ENCODE assay signal across 12 mouse cellular contexts in genomic region chr14:64591091-64591976, GRCm38 (mm10).
DNase-seq lines count a peak whose midpoint lies in the region; ATAC-seq and TF ChIP-seq lines count a peak whose summit lies in the region.
"Had no signal": no experiment of that assay in that cellular context is flagged by ENCODE, and none has a peak within 500 bp of the region (broad histone marks: within the 10 kb centered on the region; RNA-seq: fewer than 3 reads in every experiment).

No protein-coding gene starts in this region.

- no peak overlapping the region for H3K9ac ChIP-seq in kidney, postnatal 0 days (ENCODE audit: low read depth, low read length)
- H3K9ac ChIP-seq in kidney, embryonic 15.5 days = no peak overlapping the region
- H3K9ac ChIP-seq in hindbrain, embryonic 12.5 days = peak overlapping the region; percentile 97
- H3K9ac ChIP-seq in midbrain, postnatal 0 days (replicated peaks; ENCODE audit: low read length, poor library complexity, severe bottlenecking) = peak overlapping the region; percentile 99

- H3K4me2 ChIP-seq in kidney, postnatal 0 days (ENCODE audit: low read length) = no peak overlapping the region
- H3K4me2 ChIP-seq in kidney, embryonic 15.5 days = no peak overlapping the region
- peak overlapping the region; percentile 64 for H3K4me2 ChIP-seq in hindbrain, embryonic 12.5 days (replicated peaks)
- H3K4me2 ChIP-seq in midbrain, postnatal 0 days (ENCODE audit: low read depth, low read length, poor library complexity, severe bottlenecking) = peak overlapping the region; percentile 95

- H3K9me3 ChIP-seq in kidney, postnatal 0 days (replicated peaks; ENCODE audit: low read length) = no peaks in the 10 kb centered on the region
- no peaks in the 10 kb centered on the region for H3K9me3 ChIP-seq in kidney, embryonic 15.5 days (replicated peaks)
- no peaks in the 10 kb centered on the region for H3K9me3 ChIP-seq in hindbrain, embryonic 12.5 days (replicated peaks)
- H3K9me3 ChIP-seq in midbrain, postnatal 0 days (ENCODE audit: low read length) = no peaks in the 10 kb centered on the region

- H3K4me1 ChIP-seq in kidney, postnatal 0 days (replicated peaks; ENCODE audit: insufficient read depth, low read length) = peaks cover 21% of the 10 kb centered on the region
- H3K4me1 ChIP-seq in kidney, embryonic 15.5 days = peaks cover 47% of the 10 kb centered on the region
- peaks cover 51% of the 10 kb centered on the region for H3K4me1 ChIP-seq in hindbrain, embryonic 12.5 days
- peaks cover 6% of the 10 kb centered on the region; the same call in 1 of the 2 replicates for H3K4me1 ChIP-seq in midbrain, postnatal 0 days (ENCODE audit: insufficient read depth, low read length)

- H3K27ac ChIP-seq in kidney, postnatal 0 days = no peak overlapping the region
- no peak overlapping the region for H3K27ac ChIP-seq in kidney, embryonic 15.5 days
- H3K27ac ChIP-seq in hindbrain, embryonic 12.5 days = peak overlapping the region; percentile 99
- peak overlapping the region; percentile 100 for H3K27ac ChIP-seq in midbrain, postnatal 0 days (ENCODE audit: low read depth, low read length)

- 0 out of 2 replicates have a peak overlapping the region, but pooled peaks have one; percentile 16 for H3K4me3 ChIP-seq in kidney, postnatal 0 days (replicated peaks; ENCODE audit: low read depth, low read length)
- no peak overlapping the region for H3K4me3 ChIP-seq in kidney, embryonic 15.5 days (replicated peaks)
- H3K4me3 ChIP-seq in hindbrain, embryonic 12.5 days = peak overlapping the region; percentile 71
- peak overlapping the region; percentile 67 for H3K4me3 ChIP-seq in midbrain, postnatal 0 days (ENCODE audit: low read depth, low read length)

- no peak for DNase-seq in kidney, postnatal 0 days (ENCODE audit: low spot score)
- DNase-seq in cerebellum, postnatal 25 days = peak; percentile 67 to 70
- DNase-seq in midbrain, postnatal 0 days (ENCODE audit: low spot score) = peak; percentile 60
- DNase-seq in urinary bladder, postnatal 25 days (ENCODE audit: low spot score) = no peak
- no peak for DNase-seq in gastrocnemius, postnatal 4 days (ENCODE audit: low spot score in 2 of 2)
- DNase-seq in testis, postnatal 10 days (ENCODE audit: low spot score) = no peak
- DNase-seq: adrenal gland, adult 2 months; layer of hippocampus, adult 9-11 months; thymus, adult 2 months had no signal

- H3K36me3 ChIP-seq in kidney, postnatal 0 days (ENCODE audit: insufficient read depth, low read length) = no peaks in the 10 kb centered on the region
- H3K36me3 ChIP-seq in kidney, embryonic 15.5 days = no peaks in the 10 kb centered on the region
- H3K36me3 ChIP-seq in hindbrain, embryonic 12.5 days = peaks cover 15% of the 10 kb centered on the region
- H3K36me3 ChIP-seq in midbrain, postnatal 0 days (ENCODE audit: insufficient read depth, low read length) = peaks cover 8% of the 10 kb centered on the region; the same call in 1 of the 2 replicates

- ATAC-seq in kidney, postnatal 0 days (replicated peaks; ENCODE audit: low FRiP score, low read depth) = no peak
- no peak for ATAC-seq in kidney, embryonic 15.5 days (replicated peaks; ENCODE audit: low FRiP score)
- no peak for ATAC-seq in hindbrain, embryonic 12.5 days (ENCODE audit: low FRiP score)
- no peak for ATAC-seq in midbrain, postnatal 0 days (ENCODE audit: low FRiP score)
- ATAC-seq: lung, postnatal 0 days had no signal

- 9% methylated on average over 14 of the region's 14 CpGs for WGBS in kidney, postnatal 0 days
- 11% methylated on average over 14 of the region's 14 CpGs for WGBS in kidney, embryonic 15.5 days
- 6% methylated on average over 14 of the region's 14 CpGs for WGBS in hindbrain, embryonic 12.5 days
- 4% methylated on average over 14 of the region's 14 CpGs for WGBS in midbrain, postnatal 0 days

- H3K27me3 ChIP-seq in kidney, postnatal 0 days (ENCODE audit: insufficient read depth, low read length) = peaks cover 46% of the 10 kb centered on the region
- peaks cover 83% of the 10 kb centered on the region for H3K27me3 ChIP-seq in kidney, embryonic 15.5 days
- peaks cover 39% of the 10 kb centered on the region for H3K27me3 ChIP-seq in hindbrain, embryonic 12.5 days
- no peaks in the 10 kb centered on the region for H3K27me3 ChIP-seq in midbrain, postnatal 0 days (ENCODE audit: insufficient read depth, low read length)

- TF ChIP-seq CTCF in kidney, postnatal 0 days (IDR thresholded peaks at IDR 0.05; ENCODE audit: low read depth) = no peak
- no peak for TF ChIP-seq CTCF in midbrain, postnatal 0 days (IDR thresholded peaks at IDR 0.05)

Comparison
In these comparisons a context has a peak if more than half of its experiments do, and no peak if none do; other contexts are left out.
1. DNase-seq: peak in cerebellum, postnatal 25 days (2 of 2) and midbrain, postnatal 0 days (single experiment); none in kidney, postnatal 0 days (single experiment), urinary bladder, postnatal 25 days (single experiment), gastrocnemius, postnatal 4 days (0 of 2) and testis, postnatal 10 days (single experiment).
2. H3K27ac ChIP-seq: peak in hindbrain, embryonic 12.5 days (single experiment) and midbrain, postnatal 0 days (single experiment); none in kidney, postnatal 0 days (single experiment) and kidney, embryonic 15.5 days (single experiment).
3. H3K4me2 ChIP-seq: peak in hindbrain, embryonic 12.5 days (single experiment) and midbrain, postnatal 0 days (single experiment); none in kidney, postnatal 0 days (single experiment) and kidney, embryonic 15.5 days (single experiment).
4. H3K9ac ChIP-seq: peak in hindbrain, embryonic 12.5 days (single experiment) and midbrain, postnatal 0 days (single experiment); none in kidney, postnatal 0 days (single experiment) and kidney, embryonic 15.5 days (single experiment).